ENCODE assay signal across 8 mouse cellular contexts in genomic region chr1:97976072-97976471, GRCm38 (mm10).
DNase-seq lines count a peak whose midpoint lies in the region; ATAC-seq lines count a peak whose summit lies in the region.

No protein-coding gene starts in this region.

- H3K27me3 ChIP-seq in embryonic facial prominence, embryonic 11.5 days (ENCODE audit: control insufficient read depth, insufficient read depth, low read length) = no peaks in the 10 kb centered on the region
- H3K27me3 ChIP-seq in hindbrain, embryonic 12.5 days = no peaks in the 10 kb centered on the region
- H3K27me3 ChIP-seq in midbrain, embryonic 12.5 days = no peaks in the 10 kb centered on the region

- peak overlapping the region; percentile 66; the same call in 1 of the 2 replicates for H3K4me3 ChIP-seq in embryonic facial prominence, embryonic 11.5 days (ENCODE audit: low read depth, low read length)
- peak overlapping the region; percentile 80 for H3K4me3 ChIP-seq in hindbrain, embryonic 12.5 days
- H3K4me3 ChIP-seq in midbrain, embryonic 12.5 days = peak overlapping the region; percentile 77

- no peak overlapping the region for H3K27ac ChIP-seq in embryonic facial prominence, embryonic 11.5 days (replicated peaks; ENCODE audit: low read depth, low read length)
- H3K27ac ChIP-seq in hindbrain, embryonic 12.5 days = no peak overlapping the region
- no peak overlapping the region for H3K27ac ChIP-seq in midbrain, embryonic 12.5 days (replicated peaks)

- H3K4me1 ChIP-seq in embryonic facial prominence, embryonic 11.5 days (ENCODE audit: control insufficient read depth, insufficient read depth, low read length) = no peaks in the 10 kb centered on the region
- H3K4me1 ChIP-seq in hindbrain, embryonic 12.5 days = 0 out of 2 replicates have a peak, but pooled peaks cover 4% of the 10 kb centered on the region
- peaks cover 16% of the 10 kb centered on the region for H3K4me1 ChIP-seq in midbrain, embryonic 12.5 days

- H3K9me3 ChIP-seq in embryonic facial prominence, embryonic 11.5 days (replicated peaks; ENCODE audit: control insufficient read depth, low read length) = no peaks in the 10 kb centered on the region
- H3K9me3 ChIP-seq in hindbrain, embryonic 12.5 days (replicated peaks) = no peaks in the 10 kb centered on the region
- H3K9me3 ChIP-seq in midbrain, embryonic 12.5 days = no peaks in the 10 kb centered on the region

- no peak for ATAC-seq in embryonic facial prominence, embryonic 11.5 days (replicated peaks; ENCODE audit: insufficient number of reproducible peaks, low FRiP score, low TSS enrichment, low read depth)
- ATAC-seq in hindbrain, embryonic 12.5 days (ENCODE audit: low FRiP score) = no peak
- no peak for ATAC-seq in midbrain, embryonic 12.5 days (ENCODE audit: low FRiP score, low read depth)

- peak; percentile 26 for DNase-seq in embryo, embryonic 10 days (ENCODE audit: low spot score)
- DNase-seq in embryo, embryonic 9.5 days (ENCODE audit: extremely low spot score) = no peak
- DNase-seq in embryonic facial prominence, embryonic 11.5 days (ENCODE audit: low spot score) = no peak
- no peak for DNase-seq in adrenal gland, postnatal 10 days
- no peak for DNase-seq in testis, postnatal 10 days (ENCODE audit: low spot score)
- no peak for DNase-seq in adrenal gland, postnatal 4 days (ENCODE audit: low spot score in 2 of 2)

- H3K9ac ChIP-seq in embryonic facial prominence, embryonic 11.5 days (replicated peaks; ENCODE audit: low read length) = no peak overlapping the region
- 0 out of 2 replicates have a peak overlapping the region, but pooled peaks have one; percentile 77 for H3K9ac ChIP-seq in hindbrain, embryonic 12.5 days
- H3K9ac ChIP-seq in midbrain, embryonic 12.5 days (replicated peaks) = no peak overlapping the region

- peak overlapping the region; percentile 85; the same call in 1 of the 2 replicates for H3K4me2 ChIP-seq in embryonic facial prominence, embryonic 11.5 days (ENCODE audit: low read depth, low read length)
- peak overlapping the region; percentile 83 for H3K4me2 ChIP-seq in hindbrain, embryonic 12.5 days (replicated peaks)
- H3K4me2 ChIP-seq in midbrain, embryonic 12.5 days (replicated peaks) = peak overlapping the region; percentile 83

- H3K36me3 ChIP-seq in embryonic facial prominence, embryonic 11.5 days (replicated peaks; ENCODE audit: control insufficient read depth, insufficient read depth, low read depth, low read length) = no peaks in the 10 kb centered on the region
- H3K36me3 ChIP-seq in hindbrain, embryonic 12.5 days = no peaks in the 10 kb centered on the region
- H3K36me3 ChIP-seq in midbrain, embryonic 12.5 days = no peaks in the 10 kb centered on the region

- 72% methylated on average over 13 of the region's 13 CpGs for WGBS in embryonic facial prominence, embryonic 11.5 days
- WGBS in hindbrain, embryonic 12.5 days = 61% methylated on average over 13 of the region's 13 CpGs
- WGBS in midbrain, embryonic 12.5 days = 53% methylated on average over 13 of the region's 13 CpGs
